Mouse (Mus musculus) heart, adult 18-20 months (tissue): ENCODE results near the gene Car11. TPM values are rescaled to one million over a fixed set of nuclear protein-coding genes. Genes with fewer than 3 reads are reported as not detected.

ENCODE experiments used
- total RNA-seq, 2 experiments: library from RNA; stranded (reverse); gene quantifications; 2 replicates each; pipeline ENCODE4 v1.2.3; 2021

The Car11 gene
- total RNA-seq, 2 experiments from 2014 or later: 3.4 to 5.9 TPM

Other genes starting within 250 kb of the Car11 start
- gene Ftl1, start 240.0 kb upstream of the Car11 start, total RNA-seq: 100 to 1,000 TPM; 287 to 382 TPM
- 10 to 100 TPM; 23.4 to 24.1 TPM for gene Bax, start 232.9 kb upstream of the Car11 start, total RNA-seq
- gene Tulp2, start 218.0 kb upstream of the Car11 start, total RNA-seq: not detected
- gene Gm45808, start 213.0 kb upstream of the Car11 start, total RNA-seq: 10 to 100 TPM in 1 of 2 experiments, 1 to 10 TPM in 1; 8.7 to 12.3 TPM
- gene Dhdh, start 211.0 kb upstream of the Car11 start, total RNA-seq: 10 to 100 TPM in 1 of 2 experiments, 1 to 10 TPM in 1; 7.9 to 13.1 TPM
- 100 to 1,000 TPM; 129 to 143 TPM for gene Nucb1, start 189.4 kb upstream of the Car11 start, total RNA-seq
- gene Ppp1r15a, start 173.6 kb upstream of the Car11 start, total RNA-seq: 10 to 100 TPM; 31.6 to 33.7 TPM
- gene Plekha4, start 173.5 kb upstream of the Car11 start, total RNA-seq: 1 to 10 TPM; 2.0 to 2.5 TPM
- under 1 TPM in 1 of 2 experiments, not detected in 1; 0.41 TPM for gene Hsd17b14, start 144.9 kb upstream of the Car11 start, total RNA-seq
- gene Bcat2, start 129.7 kb upstream of the Car11 start, total RNA-seq: 100 to 1,000 TPM; 225 to 264 TPM
- gene Fgf21, start 84.4 kb upstream of the Car11 start, total RNA-seq: not detected
- gene Fut1, start 82.6 kb upstream of the Car11 start, total RNA-seq: not detected
- gene Izumo1, start 78.0 kb upstream of the Car11 start, total RNA-seq: under 1 TPM; 0.17 to 0.26 TPM
- 10 to 100 TPM; 21.6 to 26.8 TPM for gene Rasip1, start 72.4 kb upstream of the Car11 start, total RNA-seq
- gene Mamstr, start 59.9 kb upstream of the Car11 start, total RNA-seq: 1 to 10 TPM; 2.4 to 2.6 TPM
- under 1 TPM; 0.42 to 0.46 TPM for gene Fut2, start 33.4 kb upstream of the Car11 start, total RNA-seq
- gene Ntn5, start 15.8 kb upstream of the Car11 start, total RNA-seq: not detected
- gene Sec1, start 5.4 kb upstream of the Car11 start, total RNA-seq: under 1 TPM; 0.18 to 0.30 TPM
- gene Dbp, start 5.2 kb downstream of the Car11 start, total RNA-seq: 10 to 100 TPM; 12.1 to 15.0 TPM
- gene Rpl18, start 15.6 kb downstream of the Car11 start, total RNA-seq: 100 to 1,000 TPM; 574 to 615 TPM
- gene Sphk2, start 18.2 kb downstream of the Car11 start, total RNA-seq: 10 to 100 TPM; 18.4 to 20.2 TPM
- gene Fam83e, start 21.4 kb downstream of the Car11 start, total RNA-seq: under 1 TPM; 0.30 to 0.62 TPM
- not detected for gene Spaca4, start 26.0 kb downstream of the Car11 start, total RNA-seq
- gene Lmtk3, start 83.9 kb downstream of the Car11 start, total RNA-seq: not detected
- gene Sult2b1, start 84.8 kb downstream of the Car11 start, total RNA-seq: not detected
- 10 to 100 TPM; 65.8 to 68.9 TPM for gene Cyth2, start 114.7 kb downstream of the Car11 start, total RNA-seq
- 1 to 10 TPM; 1.2 to 1.8 TPM for gene Kcnj14, start 124.9 kb downstream of the Car11 start, total RNA-seq
- 10 to 100 TPM; 15.0 to 15.2 TPM for gene Grwd1, start 131.1 kb downstream of the Car11 start, total RNA-seq
- gene Kdelr1, start 172.9 kb downstream of the Car11 start, total RNA-seq: 100 to 1,000 TPM; 105 to 125 TPM
- gene Grin2d, start 178.5 kb downstream of the Car11 start, total RNA-seq: 1 to 10 TPM; 1.4 to 1.5 TPM
- gene Syngr4, start 196.9 kb downstream of the Car11 start, total RNA-seq: not detected
- 100 to 1,000 TPM; 124 to 125 TPM for gene Tmem143, start 197.1 kb downstream of the Car11 start, total RNA-seq
- 10 to 100 TPM; 19.1 to 25.0 TPM for gene Emp3, start 221.6 kb downstream of the Car11 start, total RNA-seq
- 1 to 10 TPM in 1 of 2 experiments, under 1 TPM in 1; 0.89 to 1.3 TPM for gene Ccdc114, start 224.2 kb downstream of the Car11 start, total RNA-seq